Mouse (Mus musculus) hindbrain, embryonic 11.5 days (tissue): ENCODE measurements at regions not wholly inside any gene's neighbourhood (a gene's known extent, or its start where the extent isn't known, plus 50 kb on each side); places are given as distances from the start of the nearest gene placed in this dataset.
"Not testable (repeated sequence)": the region's sequence is repeated elsewhere in the genome, so short reads cannot be mapped to it uniquely, and the experiment has no call there.

ENCODE experiments used
- ATAC-seq: fragments of 200-750 bp; cut with Nextera tagmentation; 2 replicates; pipeline ENCODE4 v1.8.0; 2017; ENCODE audit warnings: mild to moderate bottlenecking, moderate TSS enrichment, moderate library complexity; ENCODE audit not compliant: low FRiP score
- DNase-seq: peaks from one replicate; pipeline ENCODE4 v3.0.0-alpha.2; 2015; ENCODE audit warnings: low spot score
- H3K27ac ChIP-seq: fragments of 300-500 bp; sonication (generic); 2 replicates; pipeline ENCODE4 v1.5.1; 2014; ENCODE audit warnings: mild to moderate bottlenecking, low read depth, low read length
- H3K27me3 ChIP-seq: fragments of 300-500 bp; sonication (generic); 2 replicates; pipeline ENCODE4 v1.6.1; 2014; ENCODE audit warnings: mild to moderate bottlenecking, low read length, moderate library complexity, mixed read lengths; ENCODE audit not compliant: control insufficient read depth, insufficient read depth
- H3K36me3 ChIP-seq: fragments of 300-500 bp; sonication (generic); 2 replicates; pipeline ENCODE4 v1.6.1; 2014; ENCODE audit warnings: mild to moderate bottlenecking, low read length, moderate library complexity, mixed read lengths; ENCODE audit not compliant: control insufficient read depth, insufficient read depth
- H3K4me1 ChIP-seq: fragments of 300-500 bp; sonication (generic); replicated peaks from 2 replicates; pipeline ENCODE4 v1.6.1; 2014; ENCODE audit warnings: low read length, mixed read lengths; ENCODE audit not compliant: control insufficient read depth, insufficient read depth
- H3K4me2 ChIP-seq: fragments of 300-500 bp; sonication (generic); replicated peaks from 2 replicates; pipeline ENCODE4 v1.6.1; 2014; ENCODE audit warnings: mild to moderate bottlenecking, low read depth, low read length
- H3K4me3 ChIP-seq: fragments of 300-500 bp; sonication (generic); 2 replicates; pipeline ENCODE4 v1.5.1; 2014; ENCODE audit warnings: low read depth, low read length
- H3K9ac ChIP-seq: fragments of 300-500 bp; sonication (generic); 2 replicates; pipeline ENCODE4 v1.6.1; 2014; ENCODE audit warnings: low read depth, low read length
- H3K9me3 ChIP-seq: fragments of 300-500 bp; sonication (generic); 2 replicates; pipeline ENCODE4 v1.6.1; 2016; ENCODE audit warnings: low read length; ENCODE audit not compliant: control insufficient read depth
- WGBS: fragments of 180-500 bp; shearing (Covaris S2); extraction: QIAGEN DNeasy Blood & Tissue Kit; methylation state at CpG from one replicate; pipeline ENCODE4 v1.1.7; 2014; 5-methylcytosine and 5-hydroxymethylcytosine counted together

DNA sequence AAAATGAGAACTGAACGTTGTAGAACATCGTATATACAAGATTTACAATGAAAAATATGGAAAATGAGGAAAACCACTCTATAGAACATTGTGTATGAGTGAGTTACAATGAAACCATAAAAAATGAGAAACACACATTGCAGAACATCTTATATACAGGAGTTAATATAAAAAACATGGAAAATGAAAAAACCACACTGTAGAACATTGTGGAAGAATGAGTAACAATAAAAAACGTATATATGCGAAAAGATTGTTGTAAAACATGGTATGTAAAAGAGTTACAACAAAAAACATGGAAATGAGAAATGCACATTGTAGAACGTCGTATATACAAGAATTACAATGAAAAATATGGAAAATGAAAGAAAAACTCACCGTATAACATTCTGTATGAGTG is 301.2 kb downstream of the Gm3376 start:
- WGBS = 80% methylated on average over 7 of the region's 7 CpGs

DNA sequence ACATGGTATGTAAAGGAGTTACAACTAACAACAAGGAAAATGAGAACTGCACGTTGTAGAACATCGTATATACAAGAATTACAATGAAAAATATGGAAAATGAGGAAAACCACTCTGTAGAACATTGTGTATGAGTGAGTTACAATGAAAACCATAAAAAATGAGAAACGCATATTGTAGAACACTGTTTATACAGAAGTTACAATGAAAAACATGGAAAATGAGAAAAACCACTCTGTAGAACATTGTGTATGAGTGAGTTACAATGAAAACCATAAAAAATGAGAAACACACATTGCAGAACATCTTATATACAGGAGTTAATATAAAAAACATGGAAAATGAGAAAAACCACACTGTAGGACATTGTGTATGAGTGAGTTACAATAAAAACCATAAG is 302.1 kb downstream of the Gm3376 start:
- ATAC-seq, DNase-seq, H3K9ac ChIP-seq, H3K9me3 ChIP-seq, H3K4me2 ChIP-seq, H3K27me3 ChIP-seq, H3K4me3 ChIP-seq, H3K27ac ChIP-seq, H3K36me3 ChIP-seq, H3K4me1 ChIP-seq: not testable (repeated sequence)
- 79% methylated on average over 3 of the region's 3 CpGs for WGBS

More for the DNA sequence above, 301.2 kb downstream of the Gm3376 start:
- not testable (repeated sequence) for H3K4me1 ChIP-seq, H3K36me3 ChIP-seq, H3K9me3 ChIP-seq, H3K4me2 ChIP-seq, H3K27ac ChIP-seq, H3K9ac ChIP-seq, H3K27me3 ChIP-seq, ATAC-seq, H3K4me3 ChIP-seq
- peak; percentile 0 for DNase-seq
